Mouse (Mus musculus): ENCODE measurements around the gene Ptpa. TPM values are rescaled to one million over a fixed set of nuclear protein-coding genes. Genes with fewer than 3 reads are reported as not detected.

Gene Ptpa
- 130 and 145 TPM in 2 replicates for total RNA-seq (2021)
- long read RNA-seq, transcript Ptpa-208 (3 exons, 989 nt) = minor isoform, 6 of 132 reads
- long read RNA-seq, transcript Ptpa-201 (10 exons, 2,586 nt) = major isoform, 78 of 132 reads
- long read RNA-seq, partial matches to known transcripts = 9 of 132 reads
- long read RNA-seq, other reads (novel, unspliced or antisense) = 39 of 132 reads

GRCm38 (mm10) chr2:30415936-30416648, at the start of gene Ptpa:
Gene Ptpa, plus strand, starts transcription at chr2:30416039.
- DNase-seq = peak; percentile 94

DNA sequence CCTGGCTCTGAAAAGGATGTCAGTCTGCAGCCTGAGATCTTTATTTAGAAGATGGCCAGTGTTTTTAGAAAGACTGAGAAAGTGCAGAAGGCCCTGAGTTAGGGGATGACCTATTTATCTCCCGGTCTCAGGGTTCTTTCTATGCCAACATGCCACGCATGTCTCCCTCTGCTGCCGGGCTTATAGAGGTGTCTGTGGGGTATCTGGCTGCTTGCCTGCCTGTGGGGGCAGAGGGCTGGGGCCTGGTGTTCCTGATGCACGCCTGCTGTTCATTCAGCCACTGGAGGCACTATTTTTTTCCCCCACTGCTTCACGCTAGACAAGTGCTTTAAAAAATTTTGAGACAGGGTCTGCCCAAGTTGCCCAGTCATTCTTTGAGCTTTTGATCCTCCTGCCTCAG, 49.6 kb upstream of the Ptpa start:
- no peak for DNase-seq

GRCm38 (mm10) chr2:30371544-30371943, 44.3 kb upstream of the Ptpa start:
- no peak for DNase-seq

DNA sequence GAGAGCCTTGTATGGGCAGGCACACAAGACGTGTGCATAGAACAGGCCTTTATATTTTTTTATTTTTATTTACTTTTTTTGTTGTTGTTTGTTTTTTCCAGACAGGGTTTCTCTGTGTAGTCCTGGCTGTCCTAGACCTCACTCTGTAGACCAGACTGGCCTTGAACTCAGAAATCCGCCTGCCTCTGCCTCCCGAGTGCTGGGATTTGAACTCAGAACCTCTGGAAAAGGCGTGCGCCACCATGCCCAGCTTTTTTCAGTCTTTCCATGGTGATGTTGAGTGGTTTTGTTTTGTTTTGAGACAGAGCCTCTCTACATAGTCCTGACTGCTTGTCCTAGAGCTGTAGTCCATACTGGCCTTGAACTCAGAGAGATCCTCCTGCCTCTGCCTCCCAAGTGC, 43.1 kb upstream of the Ptpa start:
- no peak for DNase-seq

DNA sequence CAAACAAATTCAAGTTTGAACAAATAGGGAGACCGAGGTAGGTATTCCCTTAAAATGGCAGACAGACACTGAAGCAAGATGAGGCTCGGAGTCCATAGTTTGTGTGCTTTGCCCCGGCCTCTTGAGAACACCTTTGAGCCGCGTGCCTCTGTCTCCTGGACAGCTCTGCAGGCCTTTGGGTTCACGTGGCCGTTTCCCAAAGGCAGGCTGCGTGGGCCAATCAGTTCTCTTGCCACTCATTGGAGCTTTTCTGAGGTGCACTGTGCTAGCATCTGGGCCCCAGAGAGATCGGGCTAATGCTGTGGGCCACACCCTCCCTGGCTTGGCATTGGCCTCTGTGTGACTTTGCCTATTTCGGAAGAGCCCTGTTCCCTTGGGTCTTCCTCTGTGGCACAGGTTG, 39.9 kb upstream of the Ptpa start:
- DNase-seq = no peak

DNA sequence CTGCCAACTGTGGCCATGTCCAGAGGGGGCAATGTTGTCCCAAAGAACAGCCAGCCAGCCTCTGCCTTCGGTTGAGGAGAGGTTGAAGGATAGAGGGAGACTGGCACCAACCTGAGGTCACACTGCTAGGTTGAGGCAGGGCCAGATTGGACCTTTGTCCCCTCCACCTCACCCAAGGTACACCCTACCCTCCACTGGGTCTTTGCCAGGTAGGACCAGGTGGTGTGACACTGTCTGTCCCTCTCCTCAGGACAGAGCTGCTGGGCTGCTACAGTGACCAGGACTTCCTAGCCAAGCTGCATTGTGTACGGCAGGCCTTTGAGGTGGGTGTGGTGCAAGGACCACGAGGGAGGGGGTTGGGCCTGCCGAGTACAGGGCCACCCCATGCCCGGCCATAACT, 38.1 kb upstream of the Ptpa start:
- no peak for DNase-seq

DNA sequence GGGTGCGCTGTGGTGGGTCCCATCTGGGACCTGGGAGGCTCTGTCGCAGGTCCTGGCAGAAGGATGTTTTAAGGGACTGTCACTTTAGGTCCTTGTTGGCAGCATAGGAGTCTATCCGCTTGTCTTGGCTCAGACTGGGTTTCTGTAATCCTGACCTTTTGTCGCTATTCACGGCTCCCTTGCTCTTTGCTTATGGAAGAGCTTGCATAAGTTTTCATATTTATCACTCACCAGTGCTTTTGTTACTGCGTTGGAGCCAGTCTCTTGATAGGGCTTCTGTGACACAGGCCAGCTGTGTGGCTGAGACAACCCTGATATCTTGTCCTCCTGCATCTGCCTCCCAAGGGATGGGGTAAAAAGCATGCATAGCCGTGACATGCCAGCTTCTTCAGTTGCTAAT, 36.5 kb upstream of the Ptpa start:
- DNase-seq = no peak

DNA sequence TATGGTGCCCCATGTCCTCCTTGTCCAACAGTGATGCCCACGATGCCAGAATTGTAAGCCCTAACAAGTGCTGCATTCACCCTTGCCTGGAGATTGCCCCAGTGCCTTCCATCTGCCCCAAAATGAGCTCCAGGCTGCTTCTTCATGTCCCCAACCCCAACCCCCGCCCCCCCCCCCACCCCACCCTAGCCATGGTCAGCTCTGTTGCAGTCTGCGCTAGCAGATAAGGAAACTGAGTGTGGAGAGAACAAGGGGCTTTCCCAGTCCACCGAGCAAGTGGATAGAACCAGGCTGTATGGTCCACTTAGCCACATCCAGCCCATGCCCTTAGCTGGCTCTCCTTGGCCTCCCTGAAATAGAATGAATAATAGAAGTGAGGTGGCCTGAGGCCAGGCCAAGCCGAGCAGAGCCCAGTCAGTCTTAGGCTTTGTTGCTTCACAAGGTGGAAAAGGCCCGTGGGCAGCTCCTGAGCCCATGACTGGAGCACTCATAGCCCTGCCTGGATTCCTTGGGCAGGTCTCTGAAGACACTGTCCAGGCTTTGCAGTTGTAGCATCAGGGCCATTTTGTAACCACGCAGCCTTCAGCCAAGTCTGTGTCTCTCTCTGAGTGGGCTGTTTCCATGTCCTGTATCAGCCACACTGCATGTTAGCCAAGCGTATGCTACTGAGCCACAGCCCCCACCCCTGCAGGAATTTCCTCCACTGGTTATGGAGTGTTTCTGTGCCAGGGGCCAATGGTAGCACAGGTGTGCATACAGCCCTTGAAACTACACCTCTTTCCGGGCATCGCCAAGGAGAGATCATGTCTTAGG, 35.1 kb upstream of the Ptpa start:
- DNase-seq = no peak

GRCm38 (mm10) chr2:30381377-30381725, 34.5 kb upstream of the Ptpa start:
- no peak for DNase-seq

GRCm38 (mm10) chr2:30384814-30385213, 31.0 kb upstream of the Ptpa start:
- no peak for DNase-seq

DNA sequence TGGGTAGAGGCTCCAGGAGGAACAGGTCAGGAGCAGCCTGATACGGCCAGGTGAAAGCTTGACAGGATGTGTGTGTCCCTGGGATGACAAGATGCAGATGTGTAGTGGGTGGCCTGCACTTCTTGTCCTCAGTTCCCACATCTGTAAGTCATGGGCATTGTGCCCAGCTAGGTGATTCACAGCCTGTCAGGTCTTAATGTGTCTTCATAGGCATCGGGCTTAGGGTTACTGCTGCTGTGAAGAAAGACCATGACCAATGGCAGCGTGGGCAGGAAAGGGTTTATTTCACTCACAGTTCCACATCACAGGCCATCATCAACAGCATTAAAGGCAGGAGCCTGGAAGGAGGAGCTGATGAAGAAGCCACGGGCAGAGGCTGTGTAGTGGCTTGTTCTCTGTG, 30.2 kb upstream of the Ptpa start:
- DNase-seq = no peak

DNA sequence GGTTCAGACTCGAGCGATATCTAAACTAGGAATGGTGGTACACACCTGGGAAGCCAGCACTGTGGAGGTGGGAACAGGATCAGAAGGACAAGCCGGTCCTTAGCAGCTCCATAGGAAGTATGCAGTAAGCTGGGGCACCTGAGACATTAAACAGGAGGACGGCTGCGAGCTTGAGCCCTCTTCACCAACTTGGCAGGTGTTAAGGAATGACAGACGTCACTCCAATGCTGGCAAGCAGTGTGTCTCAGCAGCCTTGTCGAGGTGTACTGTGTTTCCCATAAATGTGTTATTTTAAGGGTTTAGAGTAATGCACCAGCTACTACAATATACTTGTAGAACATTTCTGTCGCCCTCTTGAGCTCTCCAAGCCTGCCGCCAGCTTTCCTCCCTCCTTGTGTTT, 28.9 kb upstream of the Ptpa start:
- DNase-seq = no peak

- DNase-seq = no peak
These were observed 26.8 kb upstream of the Ptpa start for GRCm38 (mm10) chr2:30389000-30389399.

GRCm38 (mm10) chr2:30392114-30392576, 23.7 kb upstream of the Ptpa start, which contains the start of gene Dolpp1:
Gene Dolpp1, plus strand, starts transcription at chr2:30392254.
- DNase-seq = peak; percentile 97

DNA sequence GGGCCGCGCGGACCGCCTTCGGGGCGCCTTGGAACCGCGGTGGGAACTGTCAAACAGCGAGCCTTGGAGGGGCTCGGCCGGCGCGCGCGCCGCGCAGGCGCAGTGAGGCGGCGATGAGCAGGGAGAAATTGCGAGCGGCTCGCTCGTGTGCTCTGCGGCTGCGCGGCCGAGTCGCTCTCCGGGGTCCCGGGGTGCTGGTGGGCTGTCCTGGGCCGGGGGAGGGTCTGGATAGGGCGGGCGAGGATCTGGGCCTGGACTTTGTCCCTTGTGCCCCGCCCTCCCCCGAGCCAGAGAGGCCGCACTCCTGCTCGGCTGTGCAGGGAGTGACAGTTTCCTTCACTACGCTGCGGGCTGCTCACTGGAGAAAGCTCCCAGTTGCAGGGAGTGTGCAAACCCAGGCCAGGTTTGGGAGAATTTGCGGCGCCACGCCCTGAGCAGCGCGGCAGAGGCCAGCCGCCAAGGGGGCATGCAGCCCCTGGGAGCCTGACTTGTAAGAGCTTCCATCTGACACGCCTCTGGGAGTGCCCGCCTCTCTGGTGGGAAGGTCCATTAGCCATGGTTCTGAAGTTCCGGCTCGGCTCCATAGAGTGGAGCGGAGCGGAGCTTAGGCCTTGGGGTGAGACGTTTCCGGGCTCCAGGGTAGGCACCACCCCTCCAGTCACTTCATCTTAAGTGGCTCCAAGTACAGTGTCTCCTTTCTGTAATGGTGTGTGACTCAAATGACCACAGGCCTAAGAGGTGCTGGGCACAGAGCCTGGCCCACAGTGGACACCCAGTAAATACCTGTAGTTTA, 23.1 kb upstream of the Ptpa start:
- DNase-seq = peak; percentile 76

- no peak for DNase-seq
These were observed 22.5 kb upstream of the Ptpa start for GRCm38 (mm10) chr2:30393370-30393656.

DNA sequence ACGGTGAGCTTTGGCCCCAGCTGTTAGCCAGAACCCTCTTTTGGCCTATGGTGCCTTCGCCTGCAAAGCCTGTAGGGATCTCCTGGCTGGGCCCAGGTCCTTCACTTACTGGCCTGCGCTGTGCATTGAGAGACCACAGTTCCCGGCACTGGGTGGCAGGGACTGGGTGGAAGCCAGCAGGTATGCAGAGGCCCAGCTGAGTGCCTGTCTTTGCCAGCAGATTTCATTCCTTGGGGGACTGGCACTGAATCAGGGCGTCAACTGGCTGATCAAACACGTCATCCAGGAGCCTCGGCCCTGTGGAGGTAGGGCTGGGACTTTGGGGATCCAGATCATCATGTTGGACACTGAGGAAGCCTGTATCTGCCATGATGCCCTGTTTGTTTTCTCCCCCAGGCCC, 20.1 kb upstream of the Ptpa start:
- no peak for DNase-seq

GRCm38 (mm10) chr2:30396246-30396645, 19.6 kb upstream of the Ptpa start:
- DNase-seq = no peak

DNA sequence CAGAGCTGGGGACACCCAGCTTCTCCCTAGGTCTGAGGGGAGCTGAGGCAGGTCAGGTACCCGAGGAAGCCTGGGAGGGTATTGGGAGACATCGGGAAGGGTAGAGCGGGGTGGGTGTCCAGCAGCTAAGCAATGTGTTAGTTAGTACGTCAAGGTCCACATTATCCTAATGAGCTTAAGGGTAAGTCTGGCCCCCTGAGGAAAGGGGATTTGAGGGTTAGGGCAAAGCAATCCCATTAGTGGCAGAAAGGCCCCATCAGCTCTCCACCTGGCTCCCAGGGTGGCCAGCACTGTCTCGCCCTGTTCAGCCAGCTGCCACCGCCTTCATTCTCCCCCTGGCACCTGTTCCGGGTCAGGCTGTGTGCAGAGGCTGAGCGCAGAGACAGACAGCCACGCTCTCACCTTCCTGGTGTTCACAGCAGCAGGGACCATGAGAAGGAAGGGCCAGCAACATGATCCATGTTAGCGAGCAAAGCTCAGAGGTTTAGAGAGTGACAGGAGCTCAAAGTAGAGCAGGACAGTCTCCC, 17.8 kb upstream of the Ptpa start:
- no peak for DNase-seq

DNA sequence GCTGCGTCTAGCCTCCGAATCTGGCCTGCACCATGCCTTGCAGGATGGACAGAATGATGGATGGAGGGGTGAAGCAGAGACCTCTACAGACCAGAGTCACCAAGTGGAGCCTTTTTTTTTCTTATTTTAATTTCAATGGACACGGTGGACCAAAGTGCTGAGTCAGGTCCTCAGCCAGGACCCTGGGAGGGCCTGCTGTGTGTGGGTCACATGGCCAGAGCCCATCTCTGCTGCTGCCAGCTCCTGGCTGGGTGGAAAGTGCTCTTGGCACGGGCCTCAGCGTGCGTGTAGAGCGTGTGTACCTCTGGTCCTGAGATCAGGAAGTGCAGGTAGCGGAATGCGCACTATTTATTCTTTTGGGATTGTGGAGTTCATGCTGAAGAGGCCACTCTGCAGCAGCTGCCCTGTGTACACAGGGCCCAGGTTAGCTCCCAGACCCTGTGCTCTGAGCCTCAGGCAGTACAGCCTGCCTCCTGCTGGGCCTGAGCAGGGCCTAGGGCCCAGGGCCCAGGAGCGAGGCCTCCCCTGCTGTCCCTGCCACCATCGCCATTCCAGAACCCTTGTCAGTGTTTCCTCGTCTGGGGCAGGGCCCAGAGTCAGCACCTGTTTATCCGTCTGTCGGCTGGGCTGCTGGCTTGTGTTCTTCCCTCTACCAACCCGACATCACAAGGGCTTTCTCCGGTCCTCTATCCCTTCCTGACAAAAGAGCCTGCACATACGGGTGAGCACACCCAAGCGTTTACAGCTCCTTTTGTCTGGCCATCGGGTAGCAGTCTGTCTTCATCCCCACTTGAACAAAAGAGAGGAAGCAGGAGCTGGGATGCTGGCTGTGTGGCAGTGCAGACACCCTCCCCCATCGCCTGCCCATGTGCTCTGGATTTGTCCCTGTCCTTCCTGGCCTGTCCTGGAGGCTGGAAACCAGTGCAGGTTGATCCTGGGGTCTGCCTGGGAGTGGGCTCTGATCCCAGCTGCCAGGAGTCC, 16.4 kb upstream of the Ptpa start:
- no peak for DNase-seq

DNA sequence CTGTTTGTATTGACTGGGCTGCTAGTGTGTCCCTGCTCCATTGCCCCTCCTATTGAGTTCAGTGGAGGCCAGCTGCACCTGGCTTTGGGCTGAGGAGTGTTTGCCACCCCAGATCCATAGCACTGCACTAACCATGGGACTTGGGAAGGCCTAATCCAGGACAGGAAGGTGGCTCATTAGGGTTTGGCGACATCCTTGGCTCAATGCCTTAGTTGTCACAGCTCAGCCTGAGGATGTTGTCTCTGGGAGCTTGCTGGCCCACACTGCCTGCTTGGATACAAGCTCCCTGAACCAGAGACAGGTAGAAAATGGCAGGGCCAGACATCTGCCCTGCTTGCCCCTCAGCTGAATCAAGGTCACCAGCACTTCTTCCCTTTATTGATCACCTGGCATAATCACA, 14.3 kb upstream of the Ptpa start:
- DNase-seq = no peak

All from adrenal gland, postnatal 25 days (tissue).